Mouse (Mus musculus) v-Abl transformed pro-B cells (cell line): ENCODE data around the gene Calhm5.

ENCODE experiments used
- in situ Hi-C, 2 experiments: fragments of 400-800 bp; cut with MboI; formaldehyde crosslinking; loops; one replicate each; pipeline ENCODE4 v1.15.1; 2025; ENCODE audit not compliant: unreplicated experiment in 2 of 2

Calhm5 gene

DNA sequence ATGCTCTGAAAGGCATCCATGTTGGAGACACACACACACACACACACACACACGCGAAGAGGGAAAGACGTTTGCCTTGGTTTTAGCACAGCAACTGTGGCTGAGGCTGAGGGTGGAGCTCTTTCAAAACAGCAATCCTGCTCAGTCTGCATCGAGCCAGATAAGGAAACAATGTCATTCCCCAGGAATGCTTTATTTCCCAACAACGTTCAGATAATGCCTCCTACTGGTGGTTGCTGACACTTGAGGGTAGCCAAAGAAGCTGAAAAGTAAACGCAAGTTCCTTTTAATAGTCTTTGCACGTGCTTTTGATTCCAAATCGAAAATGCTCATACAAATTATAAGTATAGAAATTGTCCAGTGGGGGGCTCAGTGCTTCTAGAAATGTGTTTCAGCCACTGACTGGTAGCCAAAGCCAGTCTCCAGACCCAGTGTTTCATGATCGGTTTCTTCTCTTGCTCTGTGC lies at the start of gene Calhm5:
TSS of gene Calhm5 (minus strand) at position 102 of the 466 bp plus-strand sequence.
- in situ Hi-C loops = no loop called here

DNA sequence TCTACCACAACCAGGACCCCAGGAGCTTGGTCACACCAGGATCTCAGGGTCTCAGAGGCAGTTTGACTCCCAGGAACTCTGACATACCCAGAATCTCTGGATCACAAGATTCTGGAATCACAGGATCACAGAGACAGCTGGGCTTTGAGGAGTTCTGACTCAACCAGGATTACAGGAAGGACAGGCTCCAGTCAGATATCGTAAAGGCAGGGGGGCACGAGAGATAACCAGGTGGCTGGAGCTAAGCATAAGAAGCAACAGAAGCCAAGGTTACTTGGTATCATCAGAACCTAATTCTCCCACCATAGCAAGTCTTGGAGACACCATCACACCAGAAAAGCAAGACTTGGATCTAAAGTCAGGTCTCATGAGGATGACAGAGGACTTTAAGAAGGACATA lies 45.4 kb upstream of the Calhm5 start:
- in situ Hi-C loops = no loop called here

DNA sequence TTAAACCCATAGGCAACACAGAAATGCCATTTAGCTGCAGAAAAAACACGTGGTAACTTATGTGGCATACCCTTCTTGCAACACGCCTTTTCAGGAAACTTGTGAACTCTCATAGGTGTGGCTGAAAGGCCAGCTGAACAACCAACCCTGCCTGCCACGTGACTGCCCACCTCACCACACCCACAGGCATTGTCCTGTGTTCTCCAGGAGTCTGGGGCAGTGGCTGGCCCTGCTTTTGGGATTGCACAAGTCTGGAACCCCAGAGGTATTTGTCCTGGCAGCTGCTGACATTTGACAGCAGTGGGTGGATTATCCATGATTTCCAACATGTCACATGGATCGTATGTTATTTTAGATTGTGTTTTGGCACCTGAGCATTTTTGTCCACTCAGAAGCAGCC lies 43.4 kb upstream of the Calhm5 start:
- in situ Hi-C loops = no loop called here

DNA sequence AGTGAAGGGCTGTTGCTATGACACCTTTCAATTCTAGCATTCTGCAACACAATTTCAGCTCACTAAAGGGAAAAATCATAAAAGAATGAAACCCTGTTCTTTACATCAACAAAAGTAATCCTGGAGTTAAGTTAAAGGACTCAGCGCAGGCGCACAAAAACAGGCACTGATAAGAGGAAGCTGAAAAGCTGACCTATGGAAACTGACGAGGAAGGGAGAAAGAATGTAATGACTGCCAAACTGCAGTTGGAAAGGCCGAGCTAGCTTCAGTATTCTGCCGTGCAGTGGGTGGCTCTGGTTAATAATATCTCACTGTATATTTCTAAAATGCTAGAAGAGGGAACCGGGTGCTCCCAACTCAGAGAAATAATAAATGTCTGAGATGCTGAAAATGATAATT lies 41.7 kb upstream of the Calhm5 start:
- in situ Hi-C loops = no loop called here

DNA sequence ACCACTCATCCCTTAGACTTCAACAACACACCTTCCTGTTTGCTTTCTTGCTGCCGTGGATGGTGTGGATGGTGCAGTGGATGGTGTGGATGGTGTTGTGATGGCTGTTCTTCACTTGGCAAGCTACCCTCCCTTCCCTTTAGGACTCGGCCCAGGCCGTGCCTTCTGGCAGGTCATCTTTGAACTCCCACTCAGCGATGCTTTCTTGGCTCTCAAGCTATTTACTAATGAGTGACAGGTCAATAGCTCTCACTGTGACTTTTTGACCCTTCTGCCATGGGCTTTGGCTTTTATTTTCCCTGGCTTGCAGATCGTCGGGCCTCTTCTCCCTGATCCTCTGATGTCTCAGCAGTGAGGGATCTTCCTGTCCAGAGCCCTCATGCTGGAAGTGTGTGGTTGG lies 40.1 kb upstream of the Calhm5 start:
- in situ Hi-C loops = no loop called here

DNA sequence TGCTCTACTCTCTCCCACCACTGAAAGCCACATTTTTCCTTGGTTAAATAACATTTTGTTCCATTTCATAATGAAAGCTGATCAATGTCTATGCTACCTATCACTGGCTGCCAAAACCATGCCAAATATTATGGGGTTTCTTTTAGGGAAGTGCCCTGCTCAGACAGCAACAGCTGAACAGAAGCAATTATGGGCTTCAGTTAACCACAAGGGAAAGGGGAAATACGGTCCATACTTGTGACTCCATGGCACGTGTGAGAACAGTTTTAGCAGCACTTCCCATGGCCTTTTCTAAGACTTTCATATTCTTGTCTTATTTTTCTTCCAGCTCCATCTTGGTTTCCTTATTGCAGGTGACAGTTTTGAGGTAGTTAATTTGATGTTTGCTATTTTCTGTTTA lies 35.0 kb upstream of the Calhm5 start:
- in situ Hi-C loops = no loop called here

DNA sequence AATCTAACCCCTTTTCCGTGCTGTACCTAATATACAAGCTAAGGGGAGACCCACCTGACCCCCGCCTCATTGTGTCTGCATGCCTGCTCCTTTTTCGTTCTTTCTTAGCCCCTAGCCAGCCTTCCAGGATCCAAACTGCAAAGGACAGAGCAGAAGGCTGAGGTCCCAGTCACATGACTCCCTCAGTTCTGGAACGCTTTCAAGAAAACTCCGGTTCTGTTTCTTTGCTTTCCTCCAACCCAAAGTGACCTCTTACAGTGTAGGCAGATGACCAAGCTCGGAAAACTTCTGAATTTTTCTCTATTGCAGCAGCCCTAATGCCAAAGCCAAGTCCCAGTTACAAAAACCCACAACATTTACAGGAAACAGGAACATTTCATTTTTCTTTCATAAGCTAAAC lies 32.1 kb upstream of the Calhm5 start:
- in situ Hi-C loops = no loop called here

DNA sequence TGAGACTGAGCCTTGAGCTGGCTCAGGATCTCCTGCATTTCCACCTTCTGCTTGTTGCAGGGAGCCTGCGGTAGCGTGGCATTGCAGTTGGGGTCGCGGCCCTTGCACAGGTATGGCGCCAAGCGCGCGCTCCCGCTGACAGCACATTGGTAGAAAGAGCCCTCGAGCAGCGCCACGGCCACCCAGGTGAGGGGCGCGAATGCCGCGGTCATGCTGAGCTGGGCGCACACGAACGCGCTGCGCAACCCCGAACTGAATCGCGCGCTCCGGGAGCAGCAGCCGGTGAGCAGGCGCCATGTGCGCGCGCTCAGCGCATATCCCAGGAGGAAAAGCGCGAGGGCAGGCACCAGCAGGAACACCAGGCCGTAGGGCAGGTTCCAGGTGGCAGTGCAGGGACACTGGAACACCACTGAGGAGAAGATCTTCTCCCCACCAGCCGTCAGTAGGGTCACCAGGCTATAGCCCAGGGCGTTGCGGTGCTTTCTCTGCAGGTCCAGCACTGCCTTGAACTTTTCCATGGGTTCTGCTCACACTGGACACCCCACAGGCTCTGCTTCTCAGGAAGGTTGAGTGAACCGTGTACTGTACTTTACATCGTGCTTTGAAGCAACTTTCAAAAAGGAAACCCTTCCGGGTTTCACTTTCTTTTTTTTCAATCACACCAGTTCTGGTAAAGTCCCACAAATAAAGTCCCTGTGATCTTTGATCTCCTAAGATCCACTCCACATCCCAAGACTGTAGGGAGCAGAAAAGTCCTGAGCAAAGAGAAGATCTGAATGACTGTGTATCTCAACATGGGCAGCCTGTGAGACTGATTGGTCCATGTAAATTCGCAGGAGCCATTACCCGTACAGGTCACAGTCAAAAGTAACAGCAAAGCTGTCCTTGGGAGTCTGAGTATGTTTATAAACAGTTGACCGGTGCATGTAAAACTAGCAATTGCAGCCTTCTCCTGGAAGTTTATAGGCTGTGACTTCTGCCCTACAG lies 31.4 kb upstream of the Calhm5 start, which contains the start of gene Calhm6:
TSS of gene Calhm6 (minus strand) at position 593 of the 987 bp plus-strand sequence.
- in situ Hi-C loops = no loop called here

DNA sequence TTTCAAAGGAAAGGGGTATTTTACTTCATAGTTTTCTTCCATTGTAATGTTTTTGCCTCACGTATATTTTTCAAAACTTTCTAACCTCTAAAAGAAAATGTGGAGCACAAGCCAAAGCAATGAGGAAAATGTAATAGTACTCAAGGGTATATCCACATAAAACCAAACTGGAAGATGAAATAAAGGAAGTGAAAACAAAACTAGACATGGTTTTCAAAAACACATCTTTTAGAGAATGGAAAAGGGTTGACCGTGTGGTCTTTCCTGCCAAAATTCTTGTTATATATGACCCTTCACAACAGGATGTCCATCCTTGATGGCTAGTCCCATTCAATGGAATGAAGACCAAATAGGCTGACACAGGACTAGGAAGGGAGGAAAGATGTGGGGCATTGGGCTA lies 22.1 kb upstream of the Calhm5 start:
- in situ Hi-C loops = no loop called here

DNA sequence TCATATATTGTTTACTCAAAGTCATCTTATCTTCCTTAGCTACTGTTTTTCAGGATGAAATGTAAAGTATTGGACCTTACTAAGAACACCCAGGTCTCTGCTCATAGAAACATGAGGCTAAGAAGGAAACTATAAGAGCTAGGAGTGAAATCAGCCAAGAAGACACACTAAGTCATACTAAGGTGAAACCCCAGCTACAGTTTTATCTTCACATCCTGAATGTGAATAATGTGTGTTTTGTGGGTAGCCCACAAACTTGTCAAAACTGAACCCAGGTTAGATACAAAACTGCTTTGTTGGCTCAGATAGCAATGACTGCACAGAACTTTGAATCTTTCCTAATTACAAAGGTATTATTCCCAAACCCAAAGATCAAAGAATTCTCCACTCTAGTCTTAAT lies 21.5 kb upstream of the Calhm5 start:
- in situ Hi-C loops = no loop called here

DNA sequence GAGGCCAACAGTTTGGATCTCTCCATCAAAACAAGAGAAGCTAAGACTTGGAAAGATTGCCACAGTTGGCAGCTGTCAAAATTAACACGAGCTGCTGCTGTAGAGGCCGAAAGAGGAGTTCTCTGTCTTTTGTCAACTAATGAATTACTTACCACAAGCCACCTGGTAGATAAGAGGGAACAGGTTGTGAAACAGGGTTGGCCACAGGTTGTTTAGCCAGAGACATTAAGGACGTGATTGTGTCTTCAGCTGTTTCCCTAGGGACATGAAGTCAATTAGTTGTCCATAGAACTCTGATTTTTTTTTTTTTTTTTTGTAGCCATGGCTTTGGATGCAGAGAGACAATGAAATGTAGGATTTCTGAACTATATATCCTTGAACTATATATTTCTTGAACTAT lies 20.8 kb upstream of the Calhm5 start:
- in situ Hi-C loops = no loop called here

DNA sequence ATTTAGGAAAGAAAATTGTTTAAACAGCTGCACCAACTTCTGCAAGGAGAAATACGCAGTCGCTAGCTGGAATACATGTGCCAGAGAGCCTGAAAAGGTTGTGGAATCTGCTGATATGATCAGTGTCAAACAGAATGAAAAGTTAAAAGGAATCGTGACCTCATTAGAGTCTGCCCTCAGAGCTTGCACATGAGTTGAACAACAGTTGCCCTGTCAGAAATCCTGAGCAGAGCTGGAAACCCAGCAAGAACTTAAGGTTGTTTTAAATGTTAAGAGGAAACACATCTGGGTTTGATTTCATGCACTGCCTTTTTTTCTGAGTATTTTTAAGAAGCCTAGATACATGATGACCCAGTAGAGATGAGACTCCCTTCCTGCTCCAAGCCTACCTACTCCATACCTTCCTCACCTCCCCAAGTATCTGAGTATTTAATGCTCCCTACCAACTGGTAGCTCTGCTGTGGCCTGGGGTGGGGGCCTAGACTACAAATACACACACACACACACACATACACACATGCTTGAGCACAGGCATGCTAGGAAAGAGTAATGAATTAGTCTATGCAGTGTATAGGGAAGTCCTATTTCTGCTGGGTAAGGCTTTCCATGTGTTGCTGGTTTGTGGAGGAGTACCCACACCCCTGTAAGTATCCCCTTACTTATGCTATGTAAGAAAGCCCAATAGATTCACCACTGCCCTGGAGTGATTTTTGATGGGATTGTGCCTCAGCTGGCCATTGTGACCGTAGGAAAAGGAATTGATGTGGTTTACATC lies 15.8 kb upstream of the Calhm5 start:
- in situ Hi-C loops = no loop called here

DNA sequence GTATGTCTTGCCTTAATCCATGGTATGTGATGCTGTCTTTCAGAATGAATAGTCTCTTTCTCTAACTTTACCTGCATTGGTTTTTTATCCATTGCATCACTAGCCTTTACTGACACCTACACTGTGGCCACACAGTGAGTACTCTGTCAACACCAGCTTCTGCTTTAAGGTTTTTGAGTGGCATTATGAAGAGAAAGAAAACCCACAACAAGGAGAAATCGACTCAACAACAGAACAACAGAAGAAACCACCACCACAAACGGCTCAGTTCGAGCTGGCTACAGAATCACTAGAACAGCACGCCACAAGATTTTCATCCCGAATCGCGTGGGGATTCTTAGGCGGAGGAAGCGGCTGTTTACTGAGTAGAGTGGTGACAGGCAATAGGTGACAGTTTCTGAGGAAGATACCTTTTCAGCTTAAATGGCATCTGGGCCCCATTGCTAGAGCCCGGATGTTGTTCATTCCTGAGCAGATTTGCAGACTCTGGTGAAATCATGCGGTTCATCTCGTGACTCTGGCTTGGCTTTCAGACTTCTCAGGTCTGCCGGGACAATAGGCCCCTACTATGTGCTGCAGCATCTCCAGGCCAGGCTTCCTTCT lies 14.6 kb upstream of the Calhm5 start:
- in situ Hi-C loops = no loop called here

DNA sequence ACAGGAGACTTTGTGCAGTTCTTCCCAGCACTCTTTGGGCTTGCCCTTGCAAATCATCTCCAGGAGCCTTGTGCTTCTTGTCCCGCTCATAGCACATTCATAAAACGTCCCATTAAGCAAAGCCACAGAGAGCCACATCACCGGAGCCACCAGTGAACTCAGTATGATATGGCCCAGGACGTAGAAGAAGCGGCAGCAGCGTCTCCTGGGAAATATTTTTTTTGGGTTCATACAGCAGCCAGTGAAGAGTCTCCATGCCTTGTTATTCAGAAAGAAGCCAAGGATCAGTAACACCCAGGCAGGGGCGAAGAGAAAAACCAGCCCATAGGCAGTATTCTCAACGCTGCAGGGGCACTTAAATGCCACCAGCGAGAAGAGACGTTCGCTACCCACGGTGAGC lies 355 bp downstream of the Calhm5 start:
- in situ Hi-C loops = no loop called here

DNA sequence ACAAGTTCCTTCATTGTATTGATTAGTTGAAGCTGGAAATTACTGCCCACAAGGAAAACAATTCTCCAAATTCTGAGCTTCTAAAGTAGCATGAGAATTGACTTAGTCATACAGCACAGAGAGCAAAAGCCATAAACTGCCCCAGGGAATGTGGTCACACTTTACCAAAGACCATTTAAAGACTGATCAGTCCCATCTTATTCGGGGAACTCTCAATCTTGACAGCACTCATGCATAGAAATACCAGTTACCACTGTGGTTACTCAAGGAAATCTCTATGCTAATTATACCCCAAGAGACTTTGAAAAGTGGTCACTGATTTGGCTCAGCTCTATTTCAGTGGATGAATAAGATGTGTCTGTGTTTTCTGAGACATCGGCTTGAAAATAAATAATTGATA lies 1.2 kb downstream of the Calhm5 start:
- in situ Hi-C loops = no loop called here

DNA sequence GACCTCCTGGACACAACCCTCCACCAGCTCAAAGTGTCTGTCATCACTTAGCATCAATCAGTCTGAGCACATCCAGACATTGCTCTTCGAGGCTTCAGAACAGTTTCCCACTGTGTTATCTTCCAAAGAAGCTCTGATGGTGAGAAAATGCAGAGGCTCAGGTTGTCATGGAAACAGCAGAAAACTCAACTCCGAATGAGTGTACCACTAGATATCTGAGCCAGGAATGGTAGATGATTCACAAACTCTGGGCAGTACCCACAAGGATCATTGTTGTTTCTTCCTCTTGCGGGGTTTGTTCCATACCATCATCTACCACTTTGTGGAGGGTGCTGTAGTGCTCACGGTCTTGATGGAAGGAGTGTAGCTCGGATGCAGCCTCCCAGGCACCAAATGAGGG lies 4.4 kb downstream of the Calhm5 start:
- in situ Hi-C loops = no loop called here

DNA sequence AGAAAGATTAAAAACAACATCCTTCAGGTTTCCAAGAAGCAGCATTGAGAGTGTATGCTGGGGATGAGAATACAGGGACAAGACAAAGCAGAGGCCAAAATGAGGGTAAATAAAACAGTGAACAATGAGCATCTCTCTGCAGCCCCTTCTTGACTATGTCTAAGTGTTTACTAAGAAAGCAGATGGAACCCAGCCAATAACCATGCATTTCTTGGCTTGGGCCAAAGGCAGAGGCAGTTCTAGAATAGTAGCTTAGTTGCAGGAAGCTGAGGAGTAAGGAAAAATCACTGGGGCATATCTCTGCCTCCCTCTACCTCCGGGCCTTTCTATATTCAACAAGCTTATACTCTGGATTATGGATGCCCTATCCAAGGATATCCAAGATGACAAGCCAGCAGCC lies 5.8 kb downstream of the Calhm5 start:
- in situ Hi-C loops = no loop called here

DNA sequence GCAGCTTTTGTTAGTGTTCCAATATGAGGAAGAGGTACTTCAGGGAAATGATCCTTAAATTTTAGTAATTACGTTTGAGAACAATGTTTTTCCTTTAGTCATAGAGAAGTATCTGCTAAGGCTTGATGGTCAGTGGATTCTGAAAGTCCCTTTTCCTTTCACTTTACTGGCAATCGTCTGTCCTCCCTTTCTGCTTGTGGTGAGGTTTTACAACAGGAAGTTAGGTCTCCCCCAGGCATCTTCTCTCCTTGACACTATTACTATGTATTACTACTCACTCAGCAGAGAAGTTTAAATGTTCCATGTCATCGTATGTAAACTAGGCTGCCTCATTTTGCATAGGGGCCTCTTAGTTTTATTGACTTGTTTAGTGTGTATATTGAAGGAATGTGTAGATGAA lies 6.8 kb downstream of the Calhm5 start:
- in situ Hi-C loops = no loop called here

DNA sequence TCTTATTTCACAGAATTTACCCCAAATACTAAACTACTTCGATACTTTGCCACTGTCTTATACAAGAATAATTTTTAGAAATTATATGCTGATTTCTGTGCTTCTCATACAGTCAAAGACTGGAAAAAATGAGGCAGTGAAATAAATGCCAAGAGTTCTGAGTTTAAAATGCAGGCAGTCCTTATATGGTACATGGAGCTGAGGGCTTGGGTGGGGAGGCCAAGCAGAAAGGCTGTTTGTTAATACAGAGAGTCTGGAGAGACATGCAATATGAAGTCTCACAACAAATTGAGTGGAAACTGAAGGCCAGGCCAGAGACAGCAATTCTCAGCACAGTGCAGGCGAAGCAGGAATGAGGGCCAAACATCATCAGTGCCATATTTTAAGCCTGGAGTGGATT lies 7.8 kb downstream of the Calhm5 start:
- in situ Hi-C loops = no loop called here

DNA sequence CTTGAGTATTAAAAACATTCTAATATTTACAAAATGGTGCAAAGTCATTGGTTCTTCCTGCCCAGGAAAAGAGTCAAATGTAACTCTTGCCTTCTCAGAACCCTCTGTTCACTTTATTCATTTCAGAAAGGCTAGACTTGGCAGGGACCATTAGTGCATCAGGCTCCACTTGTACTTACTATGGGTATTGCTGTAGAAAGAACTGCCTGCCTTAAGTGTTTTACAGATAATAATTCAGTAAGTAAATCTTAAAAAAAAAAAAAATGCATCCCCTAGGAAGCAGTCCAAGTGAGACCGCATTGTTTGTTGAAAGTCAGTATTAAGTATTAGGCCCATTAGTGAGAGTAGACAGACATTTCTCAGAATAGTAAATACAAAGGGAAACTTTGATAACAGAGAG lies 9.8 kb downstream of the Calhm5 start:
- in situ Hi-C loops = no loop called here

DNA sequence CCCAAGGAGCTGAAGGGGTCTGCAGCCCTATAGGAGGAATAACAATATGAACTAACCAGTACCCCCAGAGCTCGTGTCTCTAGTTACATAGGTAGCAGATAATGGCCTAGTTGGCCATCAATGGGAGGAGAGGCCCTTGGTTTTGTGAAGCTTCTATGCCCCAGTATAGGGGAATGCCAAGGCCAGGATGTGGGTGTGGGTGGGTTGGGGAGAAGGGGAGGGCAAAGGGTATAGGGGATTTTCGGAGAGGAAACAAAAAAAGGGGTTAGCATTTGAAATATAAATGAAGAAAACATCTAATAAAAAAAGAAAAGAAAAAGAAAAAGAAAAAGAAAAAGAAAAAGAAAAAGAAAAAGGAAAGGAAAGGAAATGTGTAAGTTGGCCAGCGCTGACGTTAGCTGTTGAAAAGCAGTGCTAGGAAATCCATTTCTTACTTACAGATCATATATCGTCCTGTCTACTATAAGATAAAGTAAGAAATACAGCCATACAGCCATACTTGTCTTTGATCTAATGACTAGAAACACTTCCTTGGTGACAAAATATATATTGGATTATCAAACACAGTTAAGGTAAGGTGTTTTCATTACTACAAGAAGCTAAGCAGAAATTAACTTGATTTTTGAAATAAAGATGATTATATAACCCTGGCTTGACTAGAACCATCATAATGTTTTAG lies 21.7 kb downstream of the Calhm5 start:
- in situ Hi-C loops = no loop called here
